Mouse (Mus musculus): Measurements from ENCODE around the gene Ttc37. TPM values are rescaled to one million over a fixed set of nuclear protein-coding genes. Genes with fewer than 3 reads are reported as not detected.

Gene Ttc37
- total RNA-seq, 1 experiment from 2014 or later, result 49.9 TPM

GRCm38 (mm10) chr13:76138862-76139261, 40.3 kb downstream of the Ttc37 start:
- ATAC-seq (replicated peaks in 1 of 2; ENCODE audit: insufficient read depth in 1 of 2, low FRiP score in 2 of 2, low TSS enrichment in 1 of 2, low read depth in 1 of 2, poor library complexity in 2 of 2, severe bottlenecking in 2 of 2), result no peak

- ATAC-seq (replicated peaks in 1 of 2; ENCODE audit: insufficient read depth in 1 of 2, low FRiP score in 2 of 2, low TSS enrichment in 1 of 2, low read depth in 1 of 2, poor library complexity in 2 of 2, severe bottlenecking in 2 of 2), result no peak
Observed at GRCm38 (mm10) chr13:76141117-76141808, 42.7 kb downstream of the Ttc37 start.

GRCm38 (mm10) chr13:76150483-76150882, 51.9 kb downstream of the Ttc37 start:
- ATAC-seq (replicated peaks in 1 of 2; ENCODE audit: insufficient read depth in 1 of 2, low FRiP score in 2 of 2, low TSS enrichment in 1 of 2, low read depth in 1 of 2, poor library complexity in 2 of 2, severe bottlenecking in 2 of 2), result no peak

- no peak for ATAC-seq (replicated peaks in 1 of 2; ENCODE audit: insufficient read depth in 1 of 2, low FRiP score in 2 of 2, low TSS enrichment in 1 of 2, low read depth in 1 of 2, poor library complexity in 2 of 2, severe bottlenecking in 2 of 2)
Observed at GRCm38 (mm10) chr13:76157099-76157498, 58.6 kb downstream of the Ttc37 start.

- no peak for ATAC-seq (replicated peaks in 1 of 2; ENCODE audit: insufficient read depth in 1 of 2, low FRiP score in 2 of 2, low TSS enrichment in 1 of 2, low read depth in 1 of 2, poor library complexity in 2 of 2, severe bottlenecking in 2 of 2)
Observed at GRCm38 (mm10) chr13:76157508-76157907, 59.0 kb downstream of the Ttc37 start.

- no peak for ATAC-seq (replicated peaks in 1 of 2; ENCODE audit: insufficient read depth in 1 of 2, low FRiP score in 2 of 2, low TSS enrichment in 1 of 2, low read depth in 1 of 2, poor library complexity in 2 of 2, severe bottlenecking in 2 of 2)
Observed at GRCm38 (mm10) chr13:76160587-76160986, 62.1 kb downstream of the Ttc37 start.

GRCm38 (mm10) chr13:76174297-76174696, 75.8 kb downstream of the Ttc37 start:
- ATAC-seq (replicated peaks in 1 of 2; ENCODE audit: insufficient read depth in 1 of 2, low FRiP score in 2 of 2, low TSS enrichment in 1 of 2, low read depth in 1 of 2, poor library complexity in 2 of 2, severe bottlenecking in 2 of 2), result no peak

GRCm38 (mm10) chr13:76178700-76179099, 80.2 kb downstream of the Ttc37 start:
- ATAC-seq (replicated peaks in 1 of 2; ENCODE audit: insufficient read depth in 1 of 2, low FRiP score in 2 of 2, low TSS enrichment in 1 of 2, low read depth in 1 of 2, poor library complexity in 2 of 2, severe bottlenecking in 2 of 2), result no peak

- no peak for ATAC-seq (replicated peaks in 1 of 2; ENCODE audit: insufficient read depth in 1 of 2, low FRiP score in 2 of 2, low TSS enrichment in 1 of 2, low read depth in 1 of 2, poor library complexity in 2 of 2, severe bottlenecking in 2 of 2)
Observed at GRCm38 (mm10) chr13:76187651-76188050, 89.1 kb downstream of the Ttc37 start.

GRCm38 (mm10) chr13:76189190-76189589, 90.7 kb downstream of the Ttc37 start:
- no peak for ATAC-seq (replicated peaks in 1 of 2; ENCODE audit: insufficient read depth in 1 of 2, low FRiP score in 2 of 2, low TSS enrichment in 1 of 2, low read depth in 1 of 2, poor library complexity in 2 of 2, severe bottlenecking in 2 of 2)

- ATAC-seq (replicated peaks in 1 of 2; ENCODE audit: insufficient read depth in 1 of 2, low FRiP score in 2 of 2, low TSS enrichment in 1 of 2, low read depth in 1 of 2, poor library complexity in 2 of 2, severe bottlenecking in 2 of 2), result no peak
Observed at GRCm38 (mm10) chr13:76190273-76190672, 91.7 kb downstream of the Ttc37 start.

- no peak for ATAC-seq (replicated peaks in 1 of 2; ENCODE audit: insufficient read depth in 1 of 2, low FRiP score in 2 of 2, low TSS enrichment in 1 of 2, low read depth in 1 of 2, poor library complexity in 2 of 2, severe bottlenecking in 2 of 2)
Observed at GRCm38 (mm10) chr13:76194937-76195336, 96.4 kb downstream of the Ttc37 start.

GRCm38 (mm10) chr13:76195431-76196138, 97.1 kb downstream of the Ttc37 start:
- no peak for ATAC-seq (replicated peaks in 1 of 2; ENCODE audit: insufficient read depth in 1 of 2, low FRiP score in 2 of 2, low TSS enrichment in 1 of 2, low read depth in 1 of 2, poor library complexity in 2 of 2, severe bottlenecking in 2 of 2)

- ATAC-seq (replicated peaks in 1 of 2; ENCODE audit: insufficient read depth in 1 of 2, low FRiP score in 2 of 2, low TSS enrichment in 1 of 2, low read depth in 1 of 2, poor library complexity in 2 of 2, severe bottlenecking in 2 of 2), result peak; percentile 84 to 96
Observed at GRCm38 (mm10) chr13:76197297-76197848, 98.8 kb downstream of the Ttc37 start.

- ATAC-seq (replicated peaks in 1 of 2; ENCODE audit: insufficient read depth in 1 of 2, low FRiP score in 2 of 2, low TSS enrichment in 1 of 2, low read depth in 1 of 2, poor library complexity in 2 of 2, severe bottlenecking in 2 of 2), result no peak
Observed at GRCm38 (mm10) chr13:76199943-76200342, 101.4 kb downstream of the Ttc37 start.

- ATAC-seq (replicated peaks in 1 of 2; ENCODE audit: insufficient read depth in 1 of 2, low FRiP score in 2 of 2, low TSS enrichment in 1 of 2, low read depth in 1 of 2, poor library complexity in 2 of 2, severe bottlenecking in 2 of 2), result no peak
Observed at GRCm38 (mm10) chr13:76214928-76215327, 116.4 kb downstream of the Ttc37 start.

GRCm38 (mm10) chr13:76215397-76215796, 116.9 kb downstream of the Ttc37 start:
- ATAC-seq (replicated peaks in 1 of 2; ENCODE audit: insufficient read depth in 1 of 2, low FRiP score in 2 of 2, low TSS enrichment in 1 of 2, low read depth in 1 of 2, poor library complexity in 2 of 2, severe bottlenecking in 2 of 2), result peak; percentile 68 to 73
